Mouse (Mus musculus) spleen, postnatal 14 days (tissue): ENCODE data around the gene Nell1.

Experiments used
- DNase-seq, 2 experiments: peaks; one replicate each; pipeline ENCODE4 v3.0.0; 2021 to 2022; ENCODE audit warnings: low spot score in 2 of 2

Gene Nell1

DNA sequence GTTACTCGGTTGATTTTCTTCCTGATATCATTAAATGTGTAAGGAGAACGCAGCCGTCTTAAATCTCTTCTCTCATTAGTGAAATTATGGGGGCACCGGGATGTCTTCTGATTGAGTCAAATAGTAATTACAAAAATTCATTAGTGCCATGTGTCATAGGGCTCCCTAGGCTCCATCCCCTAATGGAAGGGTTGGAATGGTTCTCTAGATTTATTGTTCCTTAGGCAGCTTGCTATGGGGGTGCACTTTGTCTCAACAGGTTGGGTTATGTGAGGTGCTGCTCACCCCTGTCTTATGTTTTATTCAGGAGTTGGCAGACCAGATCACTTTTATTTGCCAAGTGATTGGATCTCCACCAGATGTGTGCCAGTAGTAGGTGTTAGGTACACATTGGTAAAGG, 75.5 kb downstream of the Nell1 start:
- no peak for DNase-seq

DNA sequence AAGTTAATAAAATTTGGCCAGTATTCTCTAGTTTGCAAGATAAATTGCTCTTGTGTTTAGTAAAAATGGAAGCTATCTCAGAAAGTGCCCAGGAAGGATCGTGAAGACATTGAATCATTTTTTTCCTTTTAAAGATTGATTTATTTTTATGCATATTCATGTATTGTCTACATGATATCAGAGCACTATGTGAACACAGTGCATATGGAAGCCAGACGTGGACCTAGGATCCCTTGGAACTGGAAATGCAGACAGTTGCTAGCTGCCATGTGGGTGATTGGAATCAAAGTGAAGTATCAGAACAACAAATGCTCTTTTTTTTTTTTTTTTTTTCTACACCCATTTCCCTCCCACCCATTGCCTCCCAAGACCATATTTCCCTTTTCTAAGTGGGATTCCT, 79.0 kb downstream of the Nell1 start:
- no peak for DNase-seq

DNA sequence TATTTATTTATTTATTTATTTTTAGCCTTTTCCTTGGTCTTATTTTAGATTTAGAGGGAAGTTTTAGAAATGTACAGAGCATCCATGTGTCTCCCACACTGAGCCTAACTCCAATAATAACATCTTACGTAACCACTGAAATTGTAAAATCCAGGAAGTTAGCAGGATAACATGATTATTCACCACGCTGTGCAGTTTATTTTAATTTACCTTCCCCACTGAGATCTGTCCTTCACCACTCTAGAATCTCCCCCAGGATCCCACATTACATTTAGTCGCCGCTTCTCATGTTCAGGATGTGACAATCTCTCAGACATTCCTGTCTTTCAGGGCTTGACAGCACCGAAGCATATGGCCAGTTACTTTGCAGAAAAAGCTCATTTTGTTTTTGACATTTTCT, 119.8 kb downstream of the Nell1 start:
- DNase-seq: no peak

DNA sequence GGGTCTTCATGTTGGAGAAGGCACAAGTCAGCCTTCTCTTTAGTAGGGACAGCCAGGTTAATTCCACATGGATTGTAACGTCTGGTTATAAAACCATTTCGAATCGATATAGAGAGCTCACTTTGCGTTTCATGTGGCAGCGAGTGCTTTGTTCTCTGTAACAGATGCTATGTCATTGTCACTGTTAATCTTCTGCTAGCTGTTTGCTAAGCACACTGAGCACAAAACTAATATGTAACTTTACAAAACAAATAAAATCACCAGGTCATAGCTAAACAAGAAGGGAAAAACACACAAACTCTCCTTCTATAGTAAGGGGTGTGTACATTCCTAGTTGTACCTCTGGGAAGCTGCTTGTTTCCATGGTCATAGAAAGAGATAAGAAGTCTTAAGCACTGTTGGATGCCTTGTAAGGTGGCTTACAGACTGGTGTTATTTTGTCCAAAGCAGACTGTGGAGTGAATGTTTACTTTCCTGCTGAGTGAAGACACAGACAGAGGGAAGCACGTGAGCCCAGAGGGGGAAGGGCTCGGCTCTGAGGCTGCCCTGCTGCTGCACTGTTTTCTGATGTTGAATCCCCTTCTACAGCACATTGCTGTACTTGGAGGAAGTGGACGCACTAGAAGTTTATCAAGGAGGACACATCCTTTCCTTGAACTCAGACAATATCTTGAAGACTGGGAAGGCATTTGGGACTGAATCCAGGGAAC, 131.1 kb downstream of the Nell1 start:
- DNase-seq: no peak

DNA sequence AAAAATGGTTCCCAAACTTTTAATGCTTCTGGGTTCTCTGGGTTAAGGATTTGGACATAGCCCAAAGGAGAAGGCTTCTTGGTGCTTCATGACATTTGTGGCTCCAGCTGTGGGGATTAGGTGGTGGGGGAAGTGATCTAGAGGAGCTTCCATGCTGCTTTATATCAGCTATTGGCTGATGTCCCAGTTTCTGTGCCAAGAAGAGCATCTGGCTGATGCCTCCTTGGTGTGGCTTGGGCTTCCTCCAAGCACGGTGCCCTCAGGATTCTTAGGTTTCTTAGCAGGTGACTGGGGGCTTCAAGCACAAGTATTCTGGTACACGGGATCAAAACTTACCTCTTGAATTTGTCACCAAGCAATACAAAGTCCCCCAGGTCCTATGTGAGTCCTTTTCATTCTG, 132.6 kb downstream of the Nell1 start:
- DNase-seq: no peak

DNA sequence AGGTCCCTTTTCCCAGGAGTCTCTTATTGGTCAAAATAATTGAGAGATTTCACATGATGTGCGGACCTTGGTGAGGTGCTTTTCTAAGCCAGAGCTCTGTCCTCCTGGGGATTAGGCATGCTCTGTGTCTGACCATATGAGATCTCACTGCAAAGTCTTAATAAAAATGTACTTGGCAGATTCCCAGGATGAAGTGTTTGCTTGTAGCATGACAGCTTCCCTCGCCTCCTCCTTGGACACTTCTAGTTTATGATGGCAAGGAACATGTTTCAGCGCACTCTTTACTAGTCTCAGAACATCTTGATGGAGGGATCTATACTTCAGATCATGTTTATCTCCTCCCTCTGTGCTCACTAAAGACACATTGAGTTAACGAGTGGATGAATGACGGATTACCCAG, 143.7 kb downstream of the Nell1 start:
- DNase-seq: no peak

DNA sequence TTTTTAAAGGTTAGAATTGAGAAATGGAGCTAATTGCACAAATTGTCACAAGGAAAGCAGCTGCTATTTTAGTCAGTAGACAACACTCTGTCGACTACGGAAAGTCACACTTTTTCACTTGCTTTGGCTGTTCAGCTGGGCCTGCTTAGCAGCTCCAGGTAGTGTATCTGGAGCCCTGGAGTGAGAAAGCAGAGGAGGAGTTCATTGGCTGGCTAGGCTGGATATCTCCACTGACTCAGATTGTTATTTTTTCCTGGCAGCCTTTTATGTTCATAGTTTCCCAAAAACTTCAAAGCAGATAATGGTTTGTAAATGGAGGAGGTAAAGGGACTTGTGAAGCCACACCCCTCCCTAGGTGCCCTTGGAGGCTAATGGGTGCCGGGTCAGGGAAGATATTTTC, 163.0 kb downstream of the Nell1 start:
- no peak for DNase-seq

DNA sequence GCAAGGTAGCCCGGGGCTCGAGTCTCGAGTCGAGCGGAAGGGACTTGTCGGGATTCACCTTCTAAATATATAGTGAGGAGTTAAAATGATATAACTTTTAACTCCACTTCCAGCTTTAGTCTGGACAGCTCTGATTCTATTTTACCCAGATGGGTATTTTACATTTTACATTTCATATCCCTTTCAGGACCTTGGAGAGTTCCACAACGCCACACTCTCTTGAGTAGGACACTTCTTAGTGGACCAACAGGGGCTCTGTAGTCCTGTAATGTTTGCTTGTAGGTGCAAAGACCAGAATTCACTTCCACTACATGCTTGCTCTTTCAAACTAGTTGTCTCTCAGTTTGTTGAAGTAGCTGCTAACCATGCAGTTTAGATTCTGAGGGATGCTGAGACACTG, 174.7 kb downstream of the Nell1 start:
- no peak for DNase-seq

DNA sequence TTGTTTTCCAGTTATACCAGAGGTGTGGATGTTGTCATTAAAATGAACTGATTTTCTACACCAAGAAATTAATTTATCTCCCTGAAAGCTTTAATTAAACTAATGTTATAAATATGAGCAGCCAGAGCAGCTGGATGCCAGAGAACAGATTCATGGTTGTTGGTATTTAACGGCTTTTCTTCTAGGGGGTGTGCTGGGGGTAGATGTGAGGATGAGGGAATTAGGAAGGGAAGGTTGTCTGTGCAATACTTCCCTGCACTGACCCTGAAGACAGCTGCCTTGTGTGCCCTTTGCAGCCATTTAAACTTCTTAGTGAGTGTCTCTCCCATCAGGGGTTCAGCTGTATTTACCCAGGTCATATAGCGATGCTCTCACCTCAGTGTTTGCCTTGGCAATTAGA, 176.2 kb downstream of the Nell1 start:
- no peak for DNase-seq

DNA sequence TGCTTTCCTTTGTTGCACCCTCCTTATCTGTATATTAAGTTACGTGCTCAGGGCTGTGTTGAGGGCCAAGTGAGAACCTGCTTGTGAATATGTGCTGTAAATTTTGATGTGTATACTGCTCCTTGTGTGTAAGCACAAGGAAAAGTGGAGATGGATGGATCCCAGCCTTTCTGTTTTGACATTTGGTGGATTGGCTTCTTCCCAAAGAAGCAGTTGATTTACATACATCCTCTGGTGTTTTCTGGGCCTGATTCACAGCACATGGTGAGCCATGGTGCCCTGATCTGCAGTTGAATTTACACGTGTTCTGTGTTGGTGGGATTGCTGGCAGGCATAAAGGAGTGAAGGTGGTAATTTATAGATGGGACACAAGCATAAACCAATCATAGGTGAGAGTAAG, 179.0 kb downstream of the Nell1 start:
- DNase-seq: no peak

DNA sequence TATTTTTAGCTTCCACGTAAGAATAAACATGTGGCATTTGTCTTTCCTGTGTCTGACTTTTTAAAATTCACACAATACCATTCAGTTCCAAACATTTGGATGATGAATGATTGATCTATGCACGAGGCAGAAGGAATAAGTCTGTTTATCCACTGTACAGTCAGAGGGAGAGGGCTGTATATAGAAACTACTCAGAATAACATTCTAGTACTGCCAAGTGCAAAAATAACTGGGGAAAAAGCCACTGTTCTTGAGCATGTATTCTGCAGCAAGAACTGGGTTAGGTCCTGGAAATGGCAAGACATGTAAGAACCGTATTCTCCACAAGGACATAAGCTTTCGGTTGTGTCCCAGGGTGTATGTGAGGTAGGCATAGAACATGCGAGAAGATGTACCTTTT, 187.9 kb downstream of the Nell1 start:
- DNase-seq: no peak

DNA sequence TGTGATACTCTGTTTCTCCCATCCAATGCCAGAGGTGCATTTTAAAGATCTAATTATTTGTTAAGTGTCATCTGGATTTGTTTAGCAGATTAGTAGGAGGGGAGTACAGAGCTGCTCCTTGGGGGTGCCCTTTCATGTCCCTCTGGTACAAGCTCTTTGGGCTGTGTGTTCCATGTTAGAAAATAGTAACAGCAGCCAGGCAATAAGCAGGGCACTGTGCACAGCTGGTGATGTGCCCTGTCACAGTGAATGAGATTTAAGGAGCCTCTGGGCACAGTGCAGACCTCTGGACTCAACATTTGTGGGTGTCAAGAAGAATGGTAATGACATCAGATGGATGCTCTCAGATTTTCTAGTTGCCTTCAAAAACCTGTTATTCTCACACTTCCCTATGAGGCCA, 194.1 kb downstream of the Nell1 start:
- no peak for DNase-seq

DNA sequence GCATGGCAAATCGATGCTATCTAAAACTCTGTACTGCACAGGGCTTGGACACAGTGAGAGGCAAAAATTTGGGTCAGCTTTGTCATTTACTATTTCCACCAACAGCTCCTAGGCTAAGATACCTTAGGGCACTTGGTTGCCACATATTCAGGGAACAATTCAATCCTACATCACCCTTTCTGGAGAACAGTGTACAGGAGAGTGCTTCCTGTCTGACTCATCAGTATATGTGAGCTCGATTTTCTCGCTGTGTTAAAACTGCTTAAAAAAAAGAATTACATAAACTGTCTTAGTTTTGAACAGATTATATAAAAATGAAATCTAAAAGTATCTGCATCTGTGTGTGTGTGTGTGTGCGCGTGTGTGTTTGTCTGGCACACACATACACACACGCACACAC, 211.6 kb downstream of the Nell1 start:
- no peak for DNase-seq

DNA sequence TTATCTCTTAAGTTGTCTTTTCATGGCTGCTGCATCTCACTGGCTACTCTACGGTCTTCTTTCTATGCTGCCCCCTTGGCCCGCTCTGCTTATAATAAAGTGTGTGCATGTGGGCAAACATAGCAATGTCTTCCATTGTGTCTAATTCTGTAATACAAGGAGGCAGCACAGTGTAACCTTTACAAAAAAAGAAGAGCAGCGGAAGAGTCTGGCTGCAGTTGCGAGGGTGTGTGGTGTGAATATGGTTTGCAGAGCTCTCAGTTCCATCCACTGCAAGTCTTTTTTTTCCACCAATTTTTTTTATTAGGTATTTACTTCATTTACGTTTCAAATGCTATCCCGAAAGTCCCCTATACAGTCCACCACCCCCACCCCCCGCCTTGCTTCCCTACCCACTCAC, 219.3 kb downstream of the Nell1 start:
- no peak for DNase-seq

DNA sequence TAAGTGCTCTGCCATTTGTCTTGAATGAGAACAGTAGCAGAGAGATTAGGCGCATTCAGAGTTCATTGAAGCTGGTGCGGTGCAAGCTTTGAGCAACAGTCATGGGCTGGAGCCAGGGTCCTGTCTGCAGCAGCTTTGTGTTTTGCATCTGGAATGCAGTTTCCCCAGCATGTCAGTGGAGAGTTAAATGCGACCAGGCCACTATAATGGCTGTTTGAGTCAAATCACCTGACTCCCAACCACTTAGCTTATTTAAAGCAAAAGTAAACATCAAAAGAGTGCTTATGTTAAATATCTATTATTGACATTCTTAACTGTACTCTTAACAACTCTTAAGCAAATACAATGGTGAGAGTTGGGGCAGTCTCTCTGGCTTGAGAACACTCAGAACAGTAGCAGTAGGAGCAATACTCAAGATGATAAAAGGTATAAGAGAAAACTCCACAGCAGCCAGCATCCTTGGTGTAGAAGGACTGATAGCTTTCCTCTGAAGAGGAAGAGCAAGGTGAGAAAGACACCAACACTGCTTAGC, 220.5 kb downstream of the Nell1 start:
- no peak for DNase-seq

DNA sequence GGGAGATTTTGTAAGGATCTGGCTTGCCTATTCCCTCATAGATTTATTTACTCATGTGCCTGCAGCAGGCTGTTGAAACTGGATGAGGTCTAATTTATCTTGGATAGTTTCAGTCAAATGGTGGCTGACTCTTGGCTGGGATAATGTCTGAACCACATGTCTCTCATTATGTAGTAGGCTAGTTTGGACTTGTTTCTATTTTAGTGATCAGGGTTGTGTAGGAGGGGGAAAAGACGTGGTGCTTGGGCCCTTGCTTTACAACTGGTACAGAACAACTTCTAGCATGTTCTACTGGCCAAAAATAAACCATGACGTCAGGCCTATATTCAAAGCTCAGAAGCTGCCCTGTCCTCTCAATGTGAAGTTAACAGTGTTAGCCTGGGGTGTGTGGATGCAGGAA, 230.6 kb downstream of the Nell1 start:
- no peak for DNase-seq

DNA sequence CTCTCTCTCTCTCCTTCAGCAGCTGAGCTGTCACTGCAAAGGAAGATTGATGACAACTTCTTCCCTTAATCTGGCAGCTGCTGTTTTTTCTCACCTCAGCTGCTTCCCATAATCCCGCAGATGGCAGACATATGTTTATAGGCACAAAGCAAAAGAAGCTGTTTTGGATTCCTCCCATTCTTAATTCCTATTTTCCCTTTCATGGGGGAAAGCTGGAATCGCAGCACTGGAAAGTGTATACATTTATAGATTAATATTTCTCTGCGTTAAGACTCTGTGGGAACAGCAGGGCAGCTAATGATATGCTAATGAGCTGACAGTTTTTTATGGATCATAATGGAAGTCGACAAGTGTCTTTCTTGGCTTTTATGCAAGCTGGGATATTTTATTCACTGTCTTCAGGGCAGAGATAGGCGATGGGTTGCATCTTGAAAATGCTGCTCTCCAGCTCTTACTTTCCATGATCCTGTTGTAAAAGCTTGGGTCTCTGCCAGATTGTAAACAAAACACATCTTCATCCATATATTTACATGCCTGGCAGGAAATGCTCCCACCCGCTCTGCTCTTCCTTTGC, 236.1 kb downstream of the Nell1 start:
- DNase-seq: no peak

DNA sequence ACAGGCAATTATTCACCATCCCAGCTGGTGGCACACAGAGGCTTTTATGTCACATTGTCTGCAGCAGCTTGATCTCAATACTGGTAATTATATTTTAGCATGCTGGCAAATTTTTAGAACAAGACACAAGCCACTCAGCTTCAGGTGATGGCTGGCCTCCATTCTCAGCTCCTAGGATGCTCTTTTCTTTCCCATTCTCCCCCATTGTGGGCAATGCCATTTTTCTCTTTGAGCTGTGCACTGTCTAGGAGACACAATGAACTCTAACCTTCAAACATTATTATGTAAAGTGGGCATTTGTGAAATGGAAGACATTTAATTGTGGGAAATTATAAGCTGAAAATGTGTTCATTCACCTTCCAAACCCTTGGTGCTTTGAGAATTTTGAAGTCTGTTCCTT, 247.2 kb downstream of the Nell1 start:
- DNase-seq: no peak

DNA sequence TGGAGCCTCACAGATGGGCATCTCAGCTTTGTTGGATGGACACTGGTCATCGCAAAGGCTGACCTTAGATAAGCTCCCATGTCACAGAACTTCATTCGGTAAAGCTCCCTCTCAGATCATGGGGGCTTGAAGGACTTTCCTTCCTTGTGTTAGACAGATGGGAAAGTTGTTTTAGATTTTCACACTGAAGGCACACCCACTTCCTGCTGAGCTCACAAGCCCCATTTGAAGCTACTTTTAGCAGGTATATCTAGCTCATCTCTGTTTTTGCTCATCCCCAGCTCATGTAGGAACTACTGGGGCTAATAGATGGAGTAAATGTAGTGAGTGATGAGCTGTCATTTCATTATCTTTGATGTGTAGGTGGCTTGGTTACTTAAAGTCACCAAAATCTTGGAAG, 252.0 kb downstream of the Nell1 start:
- DNase-seq: no peak

DNA sequence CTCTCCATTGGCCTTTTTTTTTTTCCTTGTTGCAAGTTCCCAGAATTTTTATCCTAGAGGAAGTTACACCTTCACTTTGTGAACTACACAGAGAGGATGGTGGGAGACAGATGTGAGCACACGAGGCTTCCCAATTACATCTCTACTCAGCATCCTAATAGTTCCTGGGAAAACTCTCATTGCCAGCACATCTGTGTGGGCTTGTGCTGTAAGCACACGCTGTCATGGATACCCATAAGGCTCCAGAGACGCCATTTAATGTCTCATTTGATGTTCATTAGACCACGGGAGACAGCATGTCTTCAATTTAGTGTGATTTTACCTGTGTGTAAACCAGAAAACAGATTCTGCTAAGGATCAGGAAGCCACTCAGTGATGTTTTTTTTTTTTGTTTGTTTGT, 253.6 kb downstream of the Nell1 start:
- no peak for DNase-seq

DNA sequence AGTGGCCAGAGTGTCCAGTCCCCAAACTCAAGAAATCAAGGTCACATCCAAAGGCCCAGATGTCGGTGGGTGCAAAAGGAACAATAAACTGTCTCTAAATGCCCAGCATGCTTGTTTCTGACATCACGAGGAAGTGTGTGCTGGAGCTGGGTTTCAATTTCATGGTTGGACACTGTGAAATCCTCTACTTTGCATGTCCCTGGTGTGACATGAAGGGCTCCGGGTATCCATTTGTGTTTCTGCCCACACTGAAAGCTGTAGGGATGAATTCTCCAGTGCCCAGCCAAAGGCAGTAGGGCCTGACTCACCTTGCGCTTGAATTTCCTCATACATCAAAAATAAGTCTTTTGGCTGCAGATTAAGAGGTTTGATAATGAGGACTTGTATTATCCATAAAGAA, 266.5 kb downstream of the Nell1 start:
- no peak for DNase-seq

DNA sequence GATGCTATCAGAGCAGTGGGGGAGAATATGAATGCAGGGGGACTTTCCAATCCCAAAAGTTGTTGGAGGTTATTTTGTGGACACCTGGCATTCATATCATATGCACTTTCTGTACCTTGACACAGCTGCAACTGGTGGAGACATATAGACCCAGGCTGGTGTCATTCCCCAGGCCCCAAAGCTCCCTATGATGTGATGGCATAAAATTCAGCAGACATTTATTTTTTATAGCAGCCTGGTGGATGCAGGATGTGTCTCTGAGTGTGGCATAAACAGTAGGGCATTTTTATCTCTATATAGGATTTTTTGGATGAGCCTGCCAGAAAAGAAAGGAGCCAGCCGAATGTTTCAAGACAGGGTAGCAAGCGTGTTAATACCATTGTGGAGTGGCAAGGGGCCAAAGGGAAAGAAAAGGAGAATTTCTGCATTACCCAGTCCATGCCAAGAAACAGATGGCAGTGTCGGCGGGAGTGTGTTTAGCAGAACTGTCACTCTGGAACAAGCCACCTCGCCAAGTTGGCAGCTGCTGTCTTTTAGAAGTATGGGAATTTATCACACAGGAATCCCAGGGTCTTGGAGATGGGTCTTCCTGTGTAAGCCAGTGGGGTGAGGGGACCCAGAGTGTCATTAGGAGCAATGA, 267.1 kb downstream of the Nell1 start:
- no peak for DNase-seq

DNA sequence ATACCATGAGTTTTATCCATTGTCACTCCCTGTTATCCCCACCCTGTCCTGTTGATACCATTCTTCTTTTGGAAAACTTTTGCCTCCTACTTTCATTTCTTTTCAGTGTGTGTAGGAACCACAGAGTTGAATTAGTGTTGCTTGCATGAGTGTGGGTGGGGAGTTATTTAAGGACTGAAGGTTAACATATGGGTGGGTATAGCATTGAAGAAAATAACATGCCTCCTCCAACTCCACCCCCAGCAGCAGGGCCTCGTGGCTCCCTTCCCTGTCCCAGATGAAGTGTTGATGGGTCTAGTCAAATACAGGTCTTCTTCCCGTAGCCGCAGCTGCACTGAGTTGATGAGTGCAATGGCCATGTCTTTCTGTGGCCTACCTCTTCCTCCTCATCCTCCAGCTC, 278.5 kb downstream of the Nell1 start:
- DNase-seq: no peak
